Mouse (Mus musculus) lung, postnatal 10 days (tissue): ENCODE results near the gene Txnrd3.

Experiments
- DNase-seq: peaks from one replicate; pipeline ENCODE4 v3.0.0; 2021

Gene Txnrd3

DNA sequence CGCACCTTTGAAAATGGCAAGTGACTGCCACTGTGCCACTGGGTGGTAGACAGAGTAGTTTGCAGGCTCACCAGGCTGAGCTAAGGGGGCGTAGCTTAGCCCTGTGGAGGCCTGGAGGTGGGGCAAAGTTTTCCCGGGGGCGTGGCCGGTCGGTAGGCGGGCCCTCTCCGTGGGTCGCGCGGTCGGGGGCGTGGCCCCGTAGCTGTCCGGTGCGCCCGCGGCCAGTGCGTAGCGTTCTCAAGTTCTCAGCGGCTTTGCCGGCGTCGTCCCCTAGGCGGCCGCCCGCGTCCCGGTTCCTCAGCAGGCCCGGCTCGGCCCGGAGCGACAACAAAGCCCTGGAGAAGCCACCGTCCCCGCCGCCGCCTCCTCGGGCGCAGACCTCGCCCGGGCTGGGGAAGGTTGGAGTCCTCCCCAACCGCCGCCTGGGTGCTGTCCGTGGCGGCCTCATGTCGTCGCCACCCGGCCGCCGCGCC, at the start of gene Txnrd3:
Txnrd3 (plus strand) TSS at position 191 of the 473 bp plus-strand sequence.
- DNase-seq, result peak; percentile 96

DNA sequence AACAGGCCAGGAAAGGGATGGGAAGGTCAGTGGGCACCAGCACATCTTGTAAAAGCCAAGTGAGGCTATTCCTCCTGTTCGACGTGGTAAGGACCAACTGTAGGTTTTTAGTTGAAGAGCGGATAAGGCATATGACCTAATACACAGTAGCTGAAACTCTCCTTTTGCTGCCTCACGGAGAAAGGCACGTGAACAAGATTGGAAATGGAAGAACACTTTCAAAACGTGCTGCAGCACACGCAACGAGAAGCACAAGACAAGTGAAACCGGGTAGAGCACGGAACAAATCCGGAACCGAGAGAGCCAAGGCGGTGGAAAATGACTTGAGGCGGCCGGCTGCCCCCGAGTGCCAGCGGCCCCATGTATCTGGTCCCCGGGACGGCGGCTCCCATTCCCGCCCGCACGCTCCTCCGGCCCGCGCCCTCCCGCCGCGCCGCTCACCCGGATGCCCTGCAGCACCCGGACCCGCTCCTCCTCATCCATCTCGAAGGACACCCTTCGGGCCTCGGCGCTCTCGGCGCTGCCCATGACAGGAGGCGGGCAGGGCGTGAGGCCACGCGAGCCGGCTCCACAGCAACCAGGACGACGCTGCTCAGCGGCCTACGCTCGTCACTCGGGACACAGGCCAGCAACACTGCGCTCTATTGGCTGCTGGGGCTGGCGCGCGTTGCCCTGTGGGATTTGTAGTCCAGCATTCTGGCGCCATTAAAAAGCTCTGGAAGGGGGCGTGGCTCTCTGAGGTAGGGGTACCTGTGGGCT, 48.6 kb upstream of the Txnrd3 start, which contains the start of gene Chchd6:
Chchd6 (minus strand) TSS at position 635 of the 759 bp plus-strand sequence.
- peak; percentile 96 for DNase-seq

DNA sequence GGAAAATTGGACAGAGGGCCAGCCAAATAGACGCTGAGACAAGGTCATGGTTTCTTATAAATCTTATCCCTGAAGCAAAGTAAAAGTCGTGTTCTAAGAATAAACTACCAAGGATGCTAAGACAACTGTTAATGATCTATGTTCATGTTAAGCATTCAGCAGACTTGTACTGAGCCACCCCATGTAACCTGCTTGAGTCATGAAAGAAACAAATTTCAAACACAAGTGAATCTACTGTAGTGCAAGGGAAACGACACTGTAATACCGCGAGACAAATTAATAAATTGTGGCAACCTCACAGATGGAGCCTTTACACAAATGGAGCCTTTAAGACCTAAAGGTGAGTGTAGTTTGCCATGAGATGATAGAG, 48.0 kb upstream of the Txnrd3 start:
- DNase-seq, result no peak

DNA sequence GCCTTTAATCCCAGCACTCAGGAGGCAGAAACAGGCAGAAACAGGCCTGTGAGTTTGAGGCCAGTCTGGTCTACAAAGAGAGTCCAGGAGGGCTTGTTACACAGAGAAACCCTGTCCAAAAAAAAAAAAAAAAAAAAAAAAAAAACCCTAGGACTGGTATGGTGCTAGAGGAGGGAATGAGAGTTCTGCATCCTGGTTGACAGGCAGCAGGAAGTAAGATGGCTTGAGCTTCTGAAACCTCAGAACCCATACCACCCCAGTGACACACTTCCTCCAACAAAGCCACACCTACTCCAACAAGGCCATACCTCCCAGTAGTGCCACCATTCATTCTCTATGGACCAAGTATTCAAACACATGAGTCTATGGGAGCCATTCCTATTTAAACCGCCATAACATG, 47.3 kb upstream of the Txnrd3 start:
- no peak for DNase-seq

DNA sequence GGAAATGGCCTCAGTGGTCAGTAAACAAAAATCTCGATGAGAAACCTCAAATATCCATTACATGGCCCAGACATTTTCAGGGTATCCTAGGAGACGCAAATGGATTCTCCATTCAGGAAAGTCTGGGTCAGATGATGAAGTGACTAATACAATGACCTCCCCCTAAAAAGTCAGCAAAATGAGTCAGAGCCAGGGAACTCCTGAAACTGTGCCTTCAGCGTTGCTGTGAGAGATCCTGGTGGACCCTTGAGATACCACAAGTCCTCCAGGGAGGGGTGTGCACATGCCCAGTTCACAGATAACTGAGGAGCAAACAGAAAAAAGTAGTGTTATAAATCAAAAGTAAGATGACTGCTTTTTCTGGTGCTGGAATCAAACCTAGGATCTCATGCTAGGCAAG, 37.7 kb upstream of the Txnrd3 start:
- no peak for DNase-seq

DNA sequence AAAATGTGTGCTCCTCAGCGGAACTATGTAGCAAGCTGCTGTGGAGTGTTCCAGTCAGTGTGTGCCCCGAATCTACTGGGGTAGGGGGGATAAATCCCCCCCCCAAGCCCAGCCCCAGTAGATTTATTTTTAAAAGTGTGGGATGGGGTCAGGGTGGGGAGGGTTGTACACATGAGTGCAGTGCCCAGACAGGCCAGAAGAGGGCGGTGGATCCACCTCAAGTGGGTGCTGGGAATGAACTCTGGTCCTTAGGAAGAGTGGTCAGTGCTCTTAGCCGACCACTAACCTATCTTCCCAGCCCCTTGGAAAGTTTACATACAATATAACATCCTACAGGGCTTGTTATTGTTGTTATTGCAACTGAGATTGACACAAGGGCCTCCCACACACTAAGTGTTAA, 35.8 kb upstream of the Txnrd3 start:
- DNase-seq, result no peak

DNA sequence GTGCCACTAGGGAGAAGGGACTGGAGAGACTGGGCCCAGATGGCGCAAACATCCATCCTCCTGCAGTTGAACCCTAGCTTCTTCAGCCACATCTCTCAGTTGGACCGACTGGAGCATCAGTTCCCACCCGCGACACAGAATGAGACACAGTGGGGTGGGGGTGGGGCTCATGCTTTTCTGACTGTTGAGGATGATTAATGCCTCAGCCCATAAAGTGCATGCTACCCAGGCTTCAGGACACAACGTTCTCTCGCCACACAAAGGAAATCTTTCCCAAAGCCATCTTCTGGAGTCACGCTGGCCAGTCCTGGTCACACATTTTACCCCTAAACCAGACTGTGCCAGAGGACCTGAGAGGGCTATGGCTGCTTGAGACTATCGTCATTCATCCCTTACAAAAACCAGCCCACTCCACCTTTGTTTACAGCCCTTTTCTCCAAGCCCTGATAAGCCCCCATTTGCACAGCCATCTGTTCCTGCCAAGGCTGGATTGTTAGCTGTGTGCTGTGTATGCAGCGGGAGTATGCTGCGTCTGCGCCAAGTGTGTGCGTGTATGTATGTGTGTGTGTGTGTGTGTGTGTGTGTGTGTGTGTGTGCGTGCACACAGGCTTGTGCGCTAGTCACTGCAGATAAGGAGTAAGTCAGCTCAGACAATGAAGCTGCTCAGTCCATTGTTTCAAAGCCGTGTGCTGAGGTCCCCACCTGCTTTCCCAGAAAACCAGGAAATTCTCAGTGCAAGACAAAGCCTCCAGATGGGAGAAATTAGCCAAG, 30.3 kb upstream of the Txnrd3 start:
- peak; percentile 50 for DNase-seq

DNA sequence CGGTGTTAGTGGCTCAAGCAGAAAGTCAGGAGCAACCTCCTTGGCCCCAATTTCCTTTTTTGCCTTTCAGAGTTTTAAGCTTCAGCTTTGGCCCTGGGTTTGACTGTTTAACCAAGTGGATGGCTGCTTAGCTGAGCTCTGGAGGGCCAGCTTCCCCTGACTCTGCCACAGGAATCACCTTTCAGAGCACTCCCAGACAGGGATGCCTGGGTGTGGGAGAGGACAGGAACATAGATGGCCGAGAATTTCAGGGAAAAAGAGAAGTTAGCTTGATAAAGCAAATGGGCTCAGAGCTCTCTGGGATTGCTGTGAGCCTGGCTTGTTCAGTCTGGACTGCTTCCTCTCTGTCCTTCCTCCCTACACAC, 29.7 kb upstream of the Txnrd3 start:
- DNase-seq, result no peak

DNA sequence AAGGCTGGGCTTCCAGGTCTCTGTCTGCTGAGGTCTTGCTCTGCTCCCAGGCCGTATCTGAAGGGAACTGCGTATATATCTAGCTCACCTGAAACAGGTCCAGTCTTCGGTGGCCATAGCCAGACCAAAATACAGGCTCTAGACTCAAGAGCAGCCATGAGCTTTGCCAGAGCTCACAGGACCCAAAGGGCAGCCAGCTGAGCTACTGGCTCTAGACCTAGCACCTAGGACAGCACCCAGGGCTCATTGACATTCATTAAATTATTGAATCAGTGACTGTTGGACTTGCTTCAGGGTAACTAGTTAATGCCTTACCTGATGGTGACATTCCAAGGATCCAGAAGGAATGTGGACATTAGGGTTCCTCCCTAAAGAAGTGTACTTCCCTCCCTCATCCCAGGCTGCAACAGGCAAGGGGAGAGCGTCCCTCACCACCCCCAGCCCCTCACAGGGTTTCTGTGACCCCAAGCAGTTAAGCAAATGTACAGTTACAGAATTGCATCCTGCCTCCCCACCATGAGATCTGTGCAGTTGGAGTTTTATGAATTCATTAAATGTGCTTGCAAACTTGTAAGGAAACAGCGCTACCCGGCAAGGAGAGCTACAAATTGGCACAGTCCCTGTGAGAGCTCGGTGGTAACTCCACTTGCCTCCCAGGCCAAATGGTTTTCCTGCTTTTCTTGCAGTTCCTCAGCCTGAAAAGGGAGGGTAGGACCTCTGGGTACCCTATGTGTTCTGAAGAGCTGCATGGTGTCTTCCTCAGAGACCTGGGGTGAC, 29.0 kb upstream of the Txnrd3 start:
- no peak for DNase-seq

DNA sequence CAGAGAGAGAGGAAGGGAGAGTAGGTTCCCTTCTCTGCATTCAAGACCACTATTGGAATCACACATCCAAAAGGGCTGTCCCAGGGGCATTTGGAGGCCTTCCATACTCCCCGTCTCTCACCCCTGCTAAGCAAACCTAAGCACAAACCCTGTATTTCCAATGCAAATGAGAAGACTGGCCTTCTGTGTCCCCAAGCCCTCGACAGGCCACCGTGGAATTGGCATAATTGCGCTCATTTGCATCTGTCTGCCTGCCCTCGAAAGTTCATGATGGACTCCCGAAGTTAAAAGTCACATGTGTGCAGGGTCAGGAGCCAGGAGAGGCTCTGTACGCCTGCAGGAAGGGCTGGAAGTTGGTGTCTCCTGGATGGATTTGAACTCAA, 28.4 kb upstream of the Txnrd3 start:
- no peak for DNase-seq

DNA sequence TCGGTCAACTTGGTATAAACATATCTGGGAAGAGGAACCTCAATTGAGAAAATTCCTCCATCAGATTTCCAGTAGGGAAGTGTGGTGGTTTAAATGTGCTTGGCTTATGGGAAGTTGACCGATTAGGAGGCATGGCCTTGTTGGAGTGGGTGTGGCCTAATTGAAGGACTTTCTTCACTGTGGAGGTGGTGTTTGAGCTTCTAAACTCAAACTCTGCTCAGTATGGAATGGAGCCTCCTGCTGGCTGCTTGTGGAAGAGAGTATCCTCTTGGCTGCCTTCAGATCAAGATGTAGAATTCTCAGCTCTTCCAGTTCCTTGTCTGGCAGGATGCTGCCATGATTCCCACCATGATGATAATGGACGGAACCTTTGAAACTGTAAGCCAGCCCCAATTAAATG, 21.1 kb upstream of the Txnrd3 start:
- DNase-seq, result no peak

DNA sequence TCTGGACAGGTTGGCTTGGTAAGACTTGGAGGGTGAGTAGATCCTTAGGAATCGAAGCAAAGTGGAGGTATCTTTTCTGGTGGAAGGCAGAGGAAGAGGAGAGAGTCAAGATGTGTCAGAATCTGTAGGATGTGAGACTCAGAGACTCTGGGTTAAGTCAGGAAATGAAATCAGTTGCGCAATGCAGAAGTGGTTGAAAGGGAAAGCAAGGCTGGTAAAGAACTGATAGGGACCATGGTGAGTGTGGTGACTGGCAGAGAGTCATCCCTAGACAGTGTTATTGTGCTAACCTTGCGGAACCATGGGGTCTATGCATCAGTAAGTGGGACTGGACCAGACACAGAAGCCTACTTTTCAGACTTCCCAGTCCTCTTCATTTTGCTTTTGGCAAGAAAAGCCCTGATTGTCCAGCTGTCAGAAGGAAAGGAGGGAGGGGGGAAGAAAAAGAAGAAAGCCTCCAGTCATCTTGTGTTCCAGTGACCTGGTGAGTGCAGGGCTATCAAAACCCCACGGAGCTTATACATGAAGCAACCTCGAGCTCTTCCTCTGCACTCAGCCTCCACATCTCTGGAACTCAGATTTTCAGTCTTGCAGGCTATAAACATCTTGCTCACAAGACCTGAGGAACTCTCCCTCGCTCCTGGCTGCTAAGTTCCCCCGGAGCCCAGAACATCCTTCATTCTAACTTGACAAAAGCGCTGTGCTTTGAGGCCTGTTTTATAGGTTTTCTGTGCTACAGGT, 15.6 kb upstream of the Txnrd3 start:
- no peak for DNase-seq

DNA sequence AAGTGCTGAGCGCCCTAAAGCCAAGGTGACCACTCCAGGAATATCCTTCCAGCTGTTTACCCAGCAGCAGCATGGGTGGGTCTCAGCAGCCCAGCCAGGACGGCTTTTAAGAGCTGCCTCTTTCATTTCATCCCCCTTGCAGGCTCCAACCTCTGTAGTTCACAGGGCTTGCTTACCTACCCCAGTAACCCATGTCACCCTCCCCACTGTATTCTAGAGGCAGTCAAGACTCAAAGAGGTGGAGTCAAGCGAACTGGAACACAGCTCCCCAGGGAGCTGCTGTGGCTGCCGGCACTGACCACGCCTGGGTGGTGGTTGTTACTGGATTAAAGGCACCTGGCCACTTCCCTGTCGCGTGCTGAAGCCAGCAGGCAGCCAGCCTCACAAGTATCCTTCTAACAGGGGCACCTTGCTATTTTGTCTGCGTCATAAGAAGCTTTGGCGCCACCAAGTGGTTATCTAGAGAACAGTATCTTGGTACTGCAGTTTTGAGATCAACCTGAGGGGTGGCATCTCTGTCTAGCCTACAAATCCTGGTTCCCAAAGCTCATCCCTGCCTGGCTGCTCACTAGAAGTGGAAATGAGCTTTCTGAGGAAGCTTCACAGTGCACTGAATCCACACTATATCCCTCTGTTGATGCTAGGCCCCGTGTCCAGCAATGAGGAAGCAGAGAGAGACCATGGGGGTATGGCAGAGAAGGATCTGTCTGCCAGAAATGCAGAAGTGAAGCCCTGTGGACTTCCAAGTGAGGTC, 11.8 kb upstream of the Txnrd3 start:
- peak; percentile 90 for DNase-seq

DNA sequence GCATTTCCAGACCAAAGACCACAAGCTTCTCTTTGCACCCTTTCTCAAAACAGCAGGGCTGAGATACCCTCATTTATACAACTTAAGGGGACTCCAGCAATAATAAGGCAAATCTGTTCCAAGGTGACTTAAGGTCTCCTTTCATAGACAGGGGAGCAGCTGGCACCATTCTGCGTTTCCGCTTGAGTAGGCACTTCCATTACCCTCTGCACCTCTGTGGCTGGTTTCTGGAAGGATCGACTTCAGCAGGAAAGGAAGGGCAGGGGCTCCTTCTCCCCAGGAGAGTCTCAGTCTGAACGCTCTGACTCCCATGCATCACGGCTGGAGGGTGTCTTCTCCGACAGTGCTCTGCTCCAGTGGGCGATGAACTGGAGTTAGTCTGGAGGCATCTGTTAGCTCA, 10.7 kb upstream of the Txnrd3 start:
- DNase-seq, result no peak

DNA sequence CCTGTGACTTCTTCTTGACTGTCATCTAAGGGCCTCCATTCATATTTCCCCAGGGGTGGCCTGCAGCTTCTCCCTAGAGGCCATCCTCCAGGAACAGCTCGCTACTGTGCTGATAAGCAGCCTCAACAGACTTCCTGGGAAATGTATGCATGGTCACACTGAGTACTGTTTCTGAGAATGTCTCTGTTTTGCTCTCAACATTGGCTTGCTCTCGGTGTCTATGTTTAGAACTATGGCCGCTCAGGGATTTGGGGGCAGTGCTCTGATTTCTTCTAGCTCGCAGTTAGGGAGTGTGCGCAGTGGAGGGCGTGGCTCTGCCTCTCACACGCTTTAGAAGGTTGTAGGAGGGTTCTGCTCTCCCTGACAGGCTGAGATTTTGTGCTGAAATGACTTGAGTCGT, 9.4 kb upstream of the Txnrd3 start:
- DNase-seq, result no peak

DNA sequence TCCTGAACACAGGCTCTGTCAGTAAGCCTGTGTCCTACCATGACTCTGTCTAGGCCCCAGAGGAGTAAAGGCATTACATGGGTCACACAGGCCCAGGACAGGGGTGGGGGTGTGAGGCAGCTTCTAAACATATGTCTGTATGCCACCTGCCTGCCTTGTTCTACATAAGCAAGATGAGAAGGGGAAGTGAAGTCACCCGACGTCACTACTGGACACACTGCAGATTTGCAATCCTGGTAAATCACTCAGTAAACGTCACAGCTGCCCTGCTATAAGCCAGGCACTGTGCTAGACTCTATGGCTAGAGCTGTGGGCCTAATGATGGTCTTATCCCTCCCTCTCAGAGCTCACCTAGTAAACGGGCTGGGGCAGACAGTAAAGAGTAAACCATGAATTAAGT, 5.8 kb upstream of the Txnrd3 start:
- DNase-seq, result no peak

DNA sequence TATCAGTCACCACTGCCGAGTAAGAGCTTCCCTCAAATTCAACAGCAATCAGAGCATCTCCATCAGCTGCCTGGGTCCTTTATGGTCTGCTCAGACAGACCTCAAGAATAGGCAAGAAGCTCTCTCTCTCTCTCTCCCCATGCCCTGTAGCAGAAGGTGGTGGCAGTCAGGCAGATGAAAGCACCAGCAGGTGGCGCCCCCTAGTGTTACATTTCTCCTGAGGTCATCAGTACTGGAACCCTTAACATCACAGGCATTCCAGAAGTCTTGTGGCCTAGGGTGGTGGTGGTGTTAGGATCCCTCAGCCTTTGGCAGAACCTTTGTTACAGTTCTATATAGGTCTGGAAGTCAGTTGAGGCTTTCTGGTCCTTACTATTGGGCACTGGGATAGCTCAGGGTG, 4.8 kb upstream of the Txnrd3 start:
- peak; percentile 62 for DNase-seq

DNA sequence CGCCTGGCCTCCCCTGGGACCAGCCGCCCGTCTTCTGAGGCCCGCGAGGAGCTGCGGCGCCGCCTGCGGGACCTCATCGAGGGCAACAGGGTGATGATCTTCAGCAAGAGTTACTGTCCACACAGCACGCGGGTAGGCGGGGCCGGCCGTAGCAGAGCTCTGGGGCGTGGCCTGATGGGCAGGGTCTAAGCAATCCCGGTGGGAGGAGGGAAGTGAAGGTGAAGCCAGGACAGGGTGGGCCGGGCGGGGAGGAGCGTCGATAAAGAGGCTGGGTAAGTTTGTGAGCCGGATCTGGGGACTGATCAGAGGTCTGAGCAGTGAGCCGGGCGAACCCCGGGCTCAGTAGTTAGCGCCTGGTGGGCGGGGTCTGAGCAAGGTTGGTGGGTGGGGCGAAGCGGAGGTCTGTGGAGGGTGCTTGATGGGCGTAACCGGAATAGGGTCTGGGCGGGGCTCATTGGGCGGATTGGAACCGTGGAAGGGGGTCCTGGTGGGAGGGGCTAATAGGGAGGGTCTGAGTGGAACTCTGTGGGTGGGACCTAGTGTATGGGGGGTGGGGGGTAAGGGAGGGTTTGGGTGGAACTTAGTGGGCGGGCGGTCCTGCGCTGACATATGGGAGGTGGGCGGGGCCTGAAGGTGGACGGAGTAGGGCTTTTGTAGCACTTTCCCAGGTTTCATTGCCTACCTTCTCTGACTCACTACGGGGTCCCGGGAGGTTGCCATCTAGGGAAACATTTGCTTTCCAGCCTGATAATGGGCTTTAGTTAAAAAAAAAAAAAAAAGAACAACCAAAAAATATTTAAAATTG, 685 bp downstream of the Txnrd3 start:
- peak; percentile 99 for DNase-seq

DNA sequence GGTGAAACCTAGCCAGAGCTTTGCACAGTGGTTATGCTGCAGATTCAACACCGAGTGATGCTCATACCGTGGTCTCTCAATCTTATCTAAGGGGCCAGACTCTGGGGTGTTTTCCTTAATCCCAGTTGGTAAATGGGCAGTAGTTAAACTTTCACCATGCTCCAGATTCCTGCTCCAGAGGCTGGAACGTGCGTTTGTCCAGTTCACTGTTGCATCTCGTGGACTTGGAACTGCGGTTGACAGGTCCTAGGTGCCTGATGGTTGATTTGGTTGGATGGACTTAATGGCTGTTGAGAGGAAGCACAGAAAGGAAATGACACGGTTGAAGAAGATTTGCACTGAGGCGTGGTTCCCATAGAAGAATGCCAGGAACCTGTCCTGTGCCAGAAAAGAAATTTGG, 6.1 kb downstream of the Txnrd3 start:
- DNase-seq, result no peak

DNA sequence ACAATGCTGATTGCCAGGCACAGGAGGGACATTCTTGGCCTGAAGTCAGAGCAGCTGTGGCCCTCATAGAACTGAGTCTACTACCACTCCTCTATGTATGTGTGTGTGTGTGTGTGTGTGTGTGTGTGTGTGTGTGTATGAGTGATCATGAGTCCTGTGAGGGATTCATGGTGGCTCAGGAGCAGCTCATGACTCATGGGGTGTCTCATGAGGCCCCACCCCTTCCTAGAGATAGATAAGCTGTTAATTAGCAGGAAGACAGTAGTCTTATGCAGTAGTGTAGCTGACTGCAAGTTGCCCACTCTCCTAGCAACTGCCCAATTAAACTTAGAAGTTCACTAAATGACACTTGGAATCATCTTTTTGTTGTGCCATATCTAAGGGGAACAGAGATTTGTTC, 8.0 kb downstream of the Txnrd3 start:
- no peak for DNase-seq

DNA sequence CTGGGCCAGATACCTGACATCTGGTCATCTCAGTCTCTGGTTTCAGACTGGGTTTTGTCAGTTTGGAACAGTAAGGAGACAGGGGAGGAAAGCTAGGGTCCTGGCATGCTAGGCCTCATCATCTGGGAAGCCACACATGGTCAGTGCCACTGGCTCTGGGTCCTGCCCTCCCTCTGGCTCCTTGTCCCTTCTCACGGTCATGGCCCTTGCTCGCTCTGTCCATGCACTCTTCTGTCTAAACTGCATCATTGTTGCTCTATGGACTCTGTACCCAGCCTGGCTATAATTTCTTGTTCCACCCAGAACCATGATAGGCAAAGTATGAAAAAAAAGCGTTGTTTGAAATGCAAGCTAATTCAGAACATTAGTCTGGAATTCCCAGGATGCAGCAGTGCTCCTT, 11.2 kb downstream of the Txnrd3 start:
- DNase-seq, result no peak
